Mouse (Mus musculus) intestine, embryonic 14.5 days (tissue): ENCODE results near the gene Ptprm. TPM values are rescaled to one million over a fixed set of nuclear protein-coding genes. Genes with fewer than 3 reads are reported as not detected.

ENCODE experiments used
- ATAC-seq: fragments of 200-750 bp; cut with Nextera tagmentation; replicated peaks from 2 replicates; pipeline ENCODE4 v1.8.0; 2017; ENCODE audit warnings: low read depth, moderate number of reproducible peaks, moderate TSS enrichment, moderate library complexity; ENCODE audit not compliant: low FRiP score, low TSS enrichment
- DNase-seq: peaks from one replicate; pipeline ENCODE4 v3.0.0-alpha.2; 2018; ENCODE audit warnings: low spot score
- H3K27ac ChIP-seq: fragments of 300-500 bp; sonication (generic); 2 replicates; pipeline ENCODE4 v1.5.1; 2014; ENCODE audit warnings: low read depth, mild to moderate bottlenecking, control low read depth
- H3K27me3 ChIP-seq: fragments of 300-500 bp; sonication (generic); replicated peaks from 2 replicates; pipeline ENCODE4 v1.6.1; 2014; ENCODE audit warnings: low read length, control low read depth; ENCODE audit not compliant: control insufficient read depth, insufficient read depth
- H3K36me3 ChIP-seq: fragments of 300-500 bp; sonication (generic); 2 replicates; pipeline ENCODE4 v1.6.1; 2014; ENCODE audit warnings: low read length, control low read depth; ENCODE audit not compliant: control insufficient read depth, insufficient read depth
- H3K4me1 ChIP-seq: fragments of 300-500 bp; sonication (generic); replicated peaks from 2 replicates; pipeline ENCODE4 v1.6.1; 2014; ENCODE audit warnings: low read length, control low read depth, mixed read lengths; ENCODE audit not compliant: control insufficient read depth, insufficient read depth
- H3K4me2 ChIP-seq: fragments of 300-500 bp; sonication (generic); 2 replicates; pipeline ENCODE4 v1.6.1; 2014; ENCODE audit warnings: low read length
- H3K4me3 ChIP-seq: fragments of 300-500 bp; sonication (generic); 2 replicates; pipeline ENCODE4 v1.5.1; 2014; ENCODE audit warnings: low read depth, low read length, control low read depth, mixed read lengths
- H3K9ac ChIP-seq: fragments of 300-500 bp; sonication (generic); 2 replicates; pipeline ENCODE4 v1.6.1; 2014; ENCODE audit warnings: mild to moderate bottlenecking, low read length
- H3K9me3 ChIP-seq: fragments of 300-500 bp; sonication (generic); 2 replicates; pipeline ENCODE4 v1.6.1; 2016; ENCODE audit warnings: low read length, control low read depth; ENCODE audit not compliant: control insufficient read depth
- WGBS: fragments of 180-500 bp; shearing (Covaris S2); extraction: QIAGEN DNeasy Blood & Tissue Kit; methylation state at CpG from one replicate; pipeline ENCODE4 v1.1.7; 2014; 5-methylcytosine and 5-hydroxymethylcytosine counted together
- polyA plus RNA-seq: library from polyadenylated mRNA; unstranded; fragments of >200 nt; fragmentation: Nextera tagmentation; extraction: Ambion mirVana; gene quantifications from 2 replicates; pipeline ENCODE4 v1.2.1, GENCODE M21; 2014

Gene Ptprm
- polyA plus RNA-seq, 1 experiment from 2014 or later = 15.9 TPM

GRCm38 (mm10) chr17:67140502-67140901, 213.8 kb downstream of the Ptprm start:
- Histone ChIP-seq H3K4me2 (no peak overlapping the region), H3K4me1 (no peaks in the 10 kb centered on the region), H3K36me3 (no peaks in the 10 kb centered on the region), H3K27me3 (no peaks in the 10 kb centered on the region), H3K27ac (no peak overlapping the region), H3K9ac (no peak overlapping the region), H3K4me3 (no peak overlapping the region), H3K9me3 (no peaks in the 10 kb centered on the region)
- DNase-seq (peak; percentile 54), ATAC-seq (no peak)
- 42% methylated on average over 1 of the region's 1 CpGs for WGBS

DNA sequence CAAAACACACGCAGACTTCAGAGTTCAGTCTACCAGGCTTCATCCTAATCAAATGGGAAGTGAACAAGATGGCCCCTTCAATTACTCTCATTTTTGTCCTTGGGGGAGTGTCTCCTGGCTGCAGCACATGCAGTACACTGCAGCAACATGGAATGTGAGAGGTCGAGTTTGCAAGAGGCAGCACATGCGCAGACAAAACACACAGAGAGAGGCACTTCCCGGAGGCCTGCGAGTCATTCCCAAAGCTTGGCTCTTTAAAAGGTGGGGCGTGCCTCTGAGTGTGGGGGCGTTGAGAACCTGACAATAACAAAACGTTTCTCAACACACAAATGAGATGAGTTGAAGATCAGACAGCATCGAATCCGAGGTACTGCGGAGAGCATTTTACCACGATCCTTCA, 215.3 kb downstream of the Ptprm start:
- 55% methylated on average over 12 of the region's 12 CpGs for WGBS
- peak; percentile 42 for DNase-seq
- no peaks in the 10 kb centered on the region for H3K27me3 ChIP-seq

DNA sequence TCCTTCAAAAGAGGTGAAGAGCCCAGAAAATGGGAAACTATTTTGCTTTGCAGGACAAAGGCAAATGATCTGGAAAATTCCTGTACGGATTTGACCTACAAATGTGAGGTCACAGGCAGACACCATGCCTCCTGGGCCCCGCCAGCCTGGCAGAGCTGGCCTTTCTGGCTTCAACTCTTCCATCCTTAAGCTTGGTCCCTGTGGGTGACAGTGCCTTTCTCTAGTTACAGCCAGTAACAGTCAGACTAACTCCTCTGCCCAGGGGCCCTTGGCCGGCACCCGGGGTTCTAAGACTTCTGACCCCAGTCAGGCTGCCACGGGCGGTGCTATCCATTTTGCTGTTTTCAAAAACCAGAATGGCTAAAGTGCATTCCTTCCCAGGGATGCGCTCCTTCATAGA, 217.4 kb downstream of the Ptprm start:
- H3K4me3 ChIP-seq = no peak overlapping the region
- 73% methylated on average over 7 of the region's 7 CpGs for WGBS
- no peak overlapping the region for H3K9ac ChIP-seq
- H3K36me3 ChIP-seq = no peaks in the 10 kb centered on the region
- H3K27ac ChIP-seq = no peak overlapping the region
- H3K4me1 ChIP-seq = peaks cover 12% of the 10 kb centered on the region
- no peaks in the 10 kb centered on the region for H3K27me3 ChIP-seq
- H3K9me3 ChIP-seq = no peaks in the 10 kb centered on the region
- no peak overlapping the region for H3K4me2 ChIP-seq
- no peak for ATAC-seq
- DNase-seq = peak; percentile 48

More for the DNA sequence above, 215.3 kb downstream of the Ptprm start:
- ATAC-seq = no peak
- Histone ChIP-seq H3K9ac (no peak overlapping the region), H3K9me3 (no peaks in the 10 kb centered on the region), H3K4me3 (no peak overlapping the region), H3K4me1 (peaks cover under 1% of the 10 kb centered on the region; the same call in 1 of the 2 replicates), H3K27ac (no peak overlapping the region), H3K4me2 (no peak overlapping the region), H3K36me3 (no peaks in the 10 kb centered on the region)

GRCm38 (mm10) chr17:67136421-67136820, 217.8 kb downstream of the Ptprm start:
- no peaks in the 10 kb centered on the region for H3K27me3 ChIP-seq
- peaks cover 12% of the 10 kb centered on the region for H3K4me1 ChIP-seq
- WGBS = 56% methylated on average over 8 of the region's 8 CpGs
- ATAC-seq (no peak), DNase-seq (peak; percentile 45)
- no peaks in the 10 kb centered on the region for H3K36me3 ChIP-seq
- H3K9ac ChIP-seq = no peak overlapping the region
- no peak overlapping the region for H3K4me2 ChIP-seq
- no peaks in the 10 kb centered on the region for H3K9me3 ChIP-seq
- H3K4me3 ChIP-seq = no peak overlapping the region
- no peak overlapping the region for H3K27ac ChIP-seq

DNA sequence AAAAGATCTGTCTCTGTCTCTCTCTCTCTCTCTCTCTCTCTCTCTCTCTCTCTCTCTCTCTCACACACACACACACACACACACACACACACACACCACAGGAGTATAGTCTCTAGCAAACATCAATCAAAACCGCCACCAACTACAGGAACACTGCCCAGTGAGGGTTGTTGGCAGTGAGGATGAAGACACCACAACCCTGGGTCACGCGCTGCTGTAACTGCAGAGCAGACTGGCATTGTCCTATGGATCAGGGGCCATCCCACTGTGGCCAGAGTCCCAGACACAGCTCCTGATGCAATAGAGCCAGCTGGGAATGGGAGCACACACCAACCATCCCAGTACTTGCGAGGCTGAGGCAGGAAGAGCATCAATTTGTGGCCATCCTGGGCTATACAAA, 220.0 kb downstream of the Ptprm start:
- 82% methylated on average over 4 of the region's 4 CpGs for WGBS
- Histone ChIP-seq H3K9ac (no peak overlapping the region), H3K36me3 (no peaks in the 10 kb centered on the region), H3K4me3 (no peak overlapping the region), H3K27ac (peak overlapping the region; percentile 62; the same call in 1 of the 2 replicates), H3K27me3 (no peaks in the 10 kb centered on the region), H3K4me2 (no peak overlapping the region), H3K4me1 (peaks cover 12% of the 10 kb centered on the region), H3K9me3 (no peaks in the 10 kb centered on the region)
- DNase-seq (no peak), ATAC-seq (no peak)

DNA sequence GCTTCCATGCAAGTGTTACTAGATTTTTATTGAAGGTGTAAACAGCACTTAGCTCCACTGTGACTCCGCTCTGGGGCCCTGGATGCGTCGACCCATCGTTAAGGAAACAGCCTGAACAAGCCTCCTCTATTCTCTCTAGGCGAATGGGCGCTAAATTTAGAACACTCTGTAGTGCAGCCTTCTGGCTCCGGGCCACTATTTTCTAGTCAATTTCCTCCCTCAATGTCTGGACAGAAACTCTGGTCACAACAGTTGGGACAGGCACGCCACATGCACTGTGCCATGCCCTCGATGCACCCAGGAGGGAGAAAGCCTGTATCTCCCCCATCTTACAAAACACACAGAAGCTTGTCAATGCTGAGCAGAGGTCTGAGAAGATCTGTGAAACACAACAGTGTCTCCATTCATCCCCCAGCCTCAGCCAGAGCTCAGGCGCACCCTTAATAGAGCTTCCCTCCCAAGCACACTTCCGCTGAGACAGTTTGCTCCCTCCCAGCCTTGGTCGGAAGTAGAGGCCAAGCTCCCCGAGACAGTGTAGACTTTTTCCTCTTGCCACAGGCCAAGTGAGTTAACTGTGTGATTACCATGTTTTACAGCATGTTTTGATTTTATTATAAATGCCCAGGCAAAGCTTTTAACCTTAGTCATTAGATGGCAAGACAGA, 220.7 kb downstream of the Ptprm start:
- Histone ChIP-seq H3K4me3 (no peak overlapping the region), H3K36me3 (no peaks in the 10 kb centered on the region), H3K9ac (no peak overlapping the region), H3K4me1 (peaks cover 12% of the 10 kb centered on the region), H3K4me2 (peak overlapping the region; percentile 20), H3K9me3 (no peaks in the 10 kb centered on the region), H3K27me3 (no peaks in the 10 kb centered on the region), H3K27ac (peak overlapping the region; percentile 62; the same call in 1 of the 2 replicates)
- WGBS = 36% methylated on average over 13 of the region's 13 CpGs
- peak; percentile 64 for DNase-seq
- peak; percentile 62; the same call in 1 of the 2 replicates for ATAC-seq

- DNase-seq = no peak
- 90% methylated on average over 4 of the region's 4 CpGs for WGBS
- no peak overlapping the region for H3K4me2 ChIP-seq
These were observed 221.2 kb downstream of the Ptprm start for GRCm38 (mm10) chr17:67133026-67133425.

GRCm38 (mm10) chr17:67127530-67127929, 226.7 kb downstream of the Ptprm start:
- no peak for ATAC-seq
- H3K9me3 ChIP-seq = no peaks in the 10 kb centered on the region
- no peaks in the 10 kb centered on the region for H3K27me3 ChIP-seq
- H3K4me1 ChIP-seq = no peaks in the 10 kb centered on the region; the same call in 1 of the 2 replicates
- H3K36me3 ChIP-seq = no peaks in the 10 kb centered on the region
- no peak overlapping the region for H3K27ac ChIP-seq
- no peak for DNase-seq
- H3K4me3 ChIP-seq = no peak overlapping the region
- 57% methylated on average over 7 of the region's 7 CpGs for WGBS
- H3K4me2 ChIP-seq = no peak overlapping the region
- H3K9ac ChIP-seq = no peak overlapping the region

More at GRCm38 (mm10) chr17:67133026-67133425, 221.2 kb downstream of the Ptprm start:
- Histone ChIP-seq H3K9me3 (no peaks in the 10 kb centered on the region), H3K27me3 (no peaks in the 10 kb centered on the region), H3K27ac (no peak overlapping the region; the same call in 1 of the 2 replicates), H3K9ac (no peak overlapping the region), H3K4me3 (no peak overlapping the region), H3K4me1 (peaks cover 12% of the 10 kb centered on the region), H3K36me3 (no peaks in the 10 kb centered on the region)
- ATAC-seq = no peak

DNA sequence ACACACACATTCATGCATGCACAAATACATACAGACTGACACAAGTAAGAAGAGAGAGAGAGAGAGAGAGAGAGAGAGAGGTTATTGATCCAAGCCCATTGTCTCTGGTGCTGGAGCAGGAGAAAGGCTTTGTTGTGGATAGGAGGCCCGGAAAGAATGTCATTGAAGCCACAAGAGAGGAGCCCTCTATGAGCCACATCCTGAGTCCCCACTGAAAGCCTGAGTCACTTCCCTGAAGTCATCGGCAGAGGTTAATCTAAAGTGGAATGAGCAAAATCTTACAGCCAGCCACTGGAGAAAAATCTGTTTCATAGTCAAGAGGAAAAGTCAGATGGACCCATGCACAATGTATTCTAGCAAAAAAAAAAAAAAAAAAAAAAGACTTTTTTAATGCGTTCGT, 228.7 kb downstream of the Ptprm start:
- WGBS = 80% methylated on average over 4 of the region's 4 CpGs
- no peak for ATAC-seq
- no peaks in the 10 kb centered on the region; the same call in 1 of the 2 replicates for H3K4me1 ChIP-seq
- no peak overlapping the region for H3K9ac ChIP-seq
- H3K9me3 ChIP-seq = no peaks in the 10 kb centered on the region
- H3K4me2 ChIP-seq = no peak overlapping the region
- no peak overlapping the region for H3K4me3 ChIP-seq
- H3K27ac ChIP-seq = no peak overlapping the region
- no peak for DNase-seq
- H3K27me3 ChIP-seq = no peaks in the 10 kb centered on the region
- H3K36me3 ChIP-seq = no peaks in the 10 kb centered on the region
